Mouse (Mus musculus): ENCODE results near the gene Ghsr.

Ghsr gene

GRCm38 (mm10) chr3:27408564-27408963 is 37.4 kb downstream of the Ghsr start:
- no peak for DNase-seq (ENCODE audit: low read depth, low spot score)

GRCm38 (mm10) chr3:27411286-27411685 is 40.1 kb downstream of the Ghsr start:
- no peak for DNase-seq (ENCODE audit: low read depth, low spot score)

- DNase-seq (ENCODE audit: low read depth, low spot score), result no peak
These were observed 42.4 kb downstream of the Ghsr start for GRCm38 (mm10) chr3:27413566-27413965.

- DNase-seq (ENCODE audit: low read depth, low spot score), result no peak
These were observed 45.6 kb downstream of the Ghsr start for GRCm38 (mm10) chr3:27416786-27417185.

- no peak for DNase-seq (ENCODE audit: low read depth, low spot score)
These were observed 47.5 kb downstream of the Ghsr start for GRCm38 (mm10) chr3:27418602-27419001.

GRCm38 (mm10) chr3:27421980-27422379 is 50.8 kb downstream of the Ghsr start:
- no peak for DNase-seq (ENCODE audit: low read depth, low spot score)

GRCm38 (mm10) chr3:27422521-27422920 is 51.4 kb downstream of the Ghsr start:
- DNase-seq (ENCODE audit: low read depth, low spot score), result no peak

- DNase-seq (ENCODE audit: low read depth, low spot score), result no peak
These were observed 53.0 kb downstream of the Ghsr start for GRCm38 (mm10) chr3:27424049-27424667.

- DNase-seq (ENCODE audit: low read depth, low spot score), result no peak
These were observed 56.3 kb downstream of the Ghsr start for GRCm38 (mm10) chr3:27427406-27427805.

Data from embryo, embryonic 11.5 days (tissue).